Mouse (Mus musculus): ENCODE measurements around the gene Lgalsl. TPM values are rescaled to one million over a fixed set of nuclear protein-coding genes. Genes with fewer than 3 reads are reported as not detected.

Lgalsl gene
- polyA plus RNA-seq, 1 experiment from 2014 or later = 94.2 TPM

- Histone ChIP-seq H3K4me3 (ENCODE audit: low read depth, low read length) (no peak overlapping the region), H3K36me3 (ENCODE audit: control insufficient read depth, insufficient read depth, low read length) (no peaks in the 10 kb centered on the region), H3K4me2 (replicated peaks; ENCODE audit: low read depth) (no peak overlapping the region), H3K4me1 (replicated peaks; ENCODE audit: control insufficient read depth, insufficient read depth) (no peaks in the 10 kb centered on the region), H3K9ac (ENCODE audit: low read length) (no peak overlapping the region), H3K27ac (replicated peaks) (no peak overlapping the region), H3K9me3 (ENCODE audit: control insufficient read depth, low read length) (no peaks in the 10 kb centered on the region), H3K27me3 (ENCODE audit: control insufficient read depth, insufficient read depth, low read length) (no peaks in the 10 kb centered on the region)
- no peak for ATAC-seq (ENCODE audit: low FRiP score, low TSS enrichment)
- DNase-seq (ENCODE audit: low spot score) = no peak
- WGBS = 80% methylated on average over 7 of the region's 7 CpGs
- TF ChIP-seq EP300 (optimal IDR thresholded peaks at IDR 0.05) (no peak), CTCF (IDR thresholded peaks at IDR 0.05; ENCODE audit: low read depth) (no peak)
Observed at GRCm38 (mm10) chr11:20821351-20821750, 9.5 kb downstream of the Lgalsl start.

- H3K9me3 ChIP-seq (ENCODE audit: control insufficient read depth, low read length) = no peaks in the 10 kb centered on the region
- WGBS = 74% methylated on average over 6 of the region's 6 CpGs
- H3K27me3 ChIP-seq (ENCODE audit: control insufficient read depth, insufficient read depth, low read length) = no peaks in the 10 kb centered on the region
- no peaks in the 10 kb centered on the region for H3K36me3 ChIP-seq (ENCODE audit: control insufficient read depth, insufficient read depth, low read length)
- no peaks in the 10 kb centered on the region for H3K4me1 ChIP-seq (replicated peaks; ENCODE audit: control insufficient read depth, insufficient read depth)
- no peak overlapping the region for H3K27ac ChIP-seq (replicated peaks)
- DNase-seq (ENCODE audit: low spot score) = no peak
- no peak for TF ChIP-seq CTCF (IDR thresholded peaks at IDR 0.05; ENCODE audit: low read depth)
- no peak for TF ChIP-seq EP300 (optimal IDR thresholded peaks at IDR 0.05)
- H3K4me3 ChIP-seq (ENCODE audit: low read depth, low read length) = no peak overlapping the region
- no peak overlapping the region for H3K9ac ChIP-seq (ENCODE audit: low read length)
- H3K4me2 ChIP-seq (replicated peaks; ENCODE audit: low read depth) = no peak overlapping the region
- no peak for ATAC-seq (ENCODE audit: low FRiP score, low TSS enrichment)
Observed at GRCm38 (mm10) chr11:20813901-20814523, 16.8 kb downstream of the Lgalsl start.

- no peaks in the 10 kb centered on the region for H3K9me3 ChIP-seq (ENCODE audit: control insufficient read depth, low read length)
- ATAC-seq (ENCODE audit: low FRiP score, low TSS enrichment) (no peak), DNase-seq (ENCODE audit: low spot score) (no peak)
- no peaks in the 10 kb centered on the region for H3K4me1 ChIP-seq (replicated peaks; ENCODE audit: control insufficient read depth, insufficient read depth)
- H3K4me3 ChIP-seq (ENCODE audit: low read depth, low read length) = no peak overlapping the region
- TF ChIP-seq CTCF (IDR thresholded peaks at IDR 0.05; ENCODE audit: low read depth) = no peak
- TF ChIP-seq EP300 (optimal IDR thresholded peaks at IDR 0.05) = no peak
- no peaks in the 10 kb centered on the region for H3K36me3 ChIP-seq (ENCODE audit: control insufficient read depth, insufficient read depth, low read length)
- no peak overlapping the region for H3K9ac ChIP-seq (ENCODE audit: low read length)
- 74% methylated on average over 5 of the region's 5 CpGs for WGBS
- no peaks in the 10 kb centered on the region for H3K27me3 ChIP-seq (ENCODE audit: control insufficient read depth, insufficient read depth, low read length)
- no peak overlapping the region for H3K27ac ChIP-seq (replicated peaks)
- H3K4me2 ChIP-seq (replicated peaks; ENCODE audit: low read depth) = no peak overlapping the region
Observed at GRCm38 (mm10) chr11:20812153-20812887, 18.5 kb downstream of the Lgalsl start.

GRCm38 (mm10) chr11:20806659-20807058, 24.2 kb downstream of the Lgalsl start:
- H3K4me1 ChIP-seq (replicated peaks; ENCODE audit: control insufficient read depth, insufficient read depth) = no peaks in the 10 kb centered on the region
- DNase-seq (ENCODE audit: low spot score) (no peak), ATAC-seq (ENCODE audit: low FRiP score, low TSS enrichment) (no peak)
- no peak overlapping the region for H3K27ac ChIP-seq (replicated peaks)
- no peak overlapping the region for H3K4me2 ChIP-seq (replicated peaks; ENCODE audit: low read depth)
- 77% methylated on average over 5 of the region's 5 CpGs for WGBS
- H3K4me3 ChIP-seq (ENCODE audit: low read depth, low read length) = no peak overlapping the region
- no peak overlapping the region for H3K9ac ChIP-seq (ENCODE audit: low read length)
- H3K9me3 ChIP-seq (ENCODE audit: control insufficient read depth, low read length) = no peaks in the 10 kb centered on the region
- no peaks in the 10 kb centered on the region for H3K36me3 ChIP-seq (ENCODE audit: control insufficient read depth, insufficient read depth, low read length)
- no peaks in the 10 kb centered on the region for H3K27me3 ChIP-seq (ENCODE audit: control insufficient read depth, insufficient read depth, low read length)
- TF ChIP-seq CTCF (IDR thresholded peaks at IDR 0.05; ENCODE audit: low read depth) (no peak), EP300 (optimal IDR thresholded peaks at IDR 0.05) (no peak)

- DNase-seq (ENCODE audit: low spot score) (no peak), ATAC-seq (ENCODE audit: low FRiP score, low TSS enrichment) (no peak)
- Histone ChIP-seq H3K9ac (ENCODE audit: low read length) (no peak overlapping the region), H3K4me2 (replicated peaks; ENCODE audit: low read depth) (no peak overlapping the region), H3K27ac (replicated peaks) (no peak overlapping the region), H3K4me1 (replicated peaks; ENCODE audit: control insufficient read depth, insufficient read depth) (no peaks in the 10 kb centered on the region), H3K4me3 (ENCODE audit: low read depth, low read length) (no peak overlapping the region), H3K36me3 (ENCODE audit: control insufficient read depth, insufficient read depth, low read length) (no peaks in the 10 kb centered on the region), H3K9me3 (ENCODE audit: control insufficient read depth, low read length) (no peaks in the 10 kb centered on the region), H3K27me3 (ENCODE audit: control insufficient read depth, insufficient read depth, low read length) (no peaks in the 10 kb centered on the region)
- TF ChIP-seq CTCF (IDR thresholded peaks at IDR 0.05; ENCODE audit: low read depth) (no peak), EP300 (optimal IDR thresholded peaks at IDR 0.05) (no peak)
- 34% methylated on average over 4 of the region's 4 CpGs for WGBS
Observed at GRCm38 (mm10) chr11:20805604-20806249, 25.1 kb downstream of the Lgalsl start.

GRCm38 (mm10) chr11:20804416-20804815, 26.4 kb downstream of the Lgalsl start:
- no peaks in the 10 kb centered on the region for H3K4me1 ChIP-seq (replicated peaks; ENCODE audit: control insufficient read depth, insufficient read depth)
- WGBS = 93% methylated on average over 4 of the region's 4 CpGs
- no peaks in the 10 kb centered on the region for H3K27me3 ChIP-seq (ENCODE audit: control insufficient read depth, insufficient read depth, low read length)
- ATAC-seq (ENCODE audit: low FRiP score, low TSS enrichment) = no peak
- H3K4me3 ChIP-seq (ENCODE audit: low read depth, low read length) = no peak overlapping the region
- no peak overlapping the region for H3K27ac ChIP-seq (replicated peaks)
- H3K36me3 ChIP-seq (ENCODE audit: control insufficient read depth, insufficient read depth, low read length) = no peaks in the 10 kb centered on the region
- H3K9me3 ChIP-seq (ENCODE audit: control insufficient read depth, low read length) = no peaks in the 10 kb centered on the region
- no peak for DNase-seq (ENCODE audit: low spot score)
- no peak overlapping the region for H3K4me2 ChIP-seq (replicated peaks; ENCODE audit: low read depth)
- TF ChIP-seq EP300 (optimal IDR thresholded peaks at IDR 0.05) (no peak), CTCF (IDR thresholded peaks at IDR 0.05; ENCODE audit: low read depth) (no peak)
- no peak overlapping the region for H3K9ac ChIP-seq (ENCODE audit: low read length)

Measured in stomach, postnatal 0 days (tissue).